Mouse (Mus musculus): ENCODE results near the gene Polr2f.

DNA sequence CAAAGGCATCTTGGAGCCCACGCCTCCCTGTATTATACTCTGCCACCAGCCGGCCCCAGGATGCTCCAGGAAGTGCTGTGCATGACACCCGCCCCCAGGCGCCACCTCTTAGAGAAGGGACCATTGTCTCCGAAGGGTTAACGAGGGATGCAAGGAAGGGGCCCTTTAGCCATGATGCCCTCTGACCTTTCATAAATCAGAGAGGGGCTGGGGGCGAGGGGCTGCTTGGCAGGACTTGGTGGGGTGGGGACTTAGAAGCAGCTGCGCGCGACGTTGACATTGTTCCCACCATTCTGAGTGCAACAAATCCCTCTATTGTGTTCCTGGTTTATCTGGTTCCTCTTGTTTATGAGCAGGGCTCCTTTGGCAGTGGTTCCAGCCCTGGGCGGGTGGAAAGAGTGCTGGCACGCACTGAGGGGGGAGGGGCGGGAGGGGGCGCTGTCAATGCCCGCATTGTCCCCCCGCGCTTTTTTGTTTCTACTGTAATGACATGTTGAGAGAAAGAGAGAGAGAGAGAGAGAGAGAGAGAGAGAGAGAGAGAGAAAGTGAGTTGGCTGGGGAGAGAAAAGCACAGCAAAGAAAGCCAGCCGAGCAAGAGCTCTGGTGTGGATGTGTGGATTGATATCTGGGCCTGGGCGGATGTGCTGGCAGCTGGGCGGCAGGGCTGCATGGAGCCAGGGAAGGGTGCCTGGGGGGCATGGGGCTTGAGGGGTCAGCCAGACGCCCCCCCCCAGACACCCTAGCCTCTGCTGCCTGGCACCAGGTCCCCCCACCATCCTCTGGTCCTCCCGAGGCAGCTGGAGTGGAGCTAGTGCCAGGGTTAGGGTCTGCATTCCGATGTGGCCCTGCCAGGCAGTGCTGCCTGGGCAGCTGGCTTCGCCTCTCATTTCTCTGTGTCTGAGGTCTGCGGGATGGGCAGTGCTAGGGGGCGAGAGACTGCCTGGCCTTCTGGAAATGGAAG is 52.4 kb downstream of the Polr2f start:
- TF ChIP-seq USF1 (IDR thresholded peaks at IDR 0.05; ENCODE audit: low read depth) = no peak
- TF ChIP-seq CTCF (IDR thresholded peaks at IDR 0.05; ENCODE audit: control insufficient read depth, insufficient read depth, insufficient read length) = no peak
